Mouse (Mus musculus): ENCODE results near the gene Otop2. TPM values are rescaled to one million over a fixed set of nuclear protein-coding genes. Genes with fewer than 3 reads are reported as not detected.

Otop2 gene
- polyA plus RNA-seq, 1 experiment from 2014 or later, result not detected

GRCm38 (mm10) chr11:115372015-115372414 lies 65.1 kb downstream of the Otop2 start:
- no peak overlapping the region for H3K27ac ChIP-seq
- ATAC-seq (ENCODE audit: low read depth) (no peak), DNase-seq (no peak)
- WGBS (ENCODE audit: insufficient replicate concordance), result 46% methylated on average over 1 of the region's 1 CpGs
- H3K9me3 ChIP-seq (replicated peaks), result no peaks in the 10 kb centered on the region
- no peak overlapping the region for H3K9ac ChIP-seq
- peaks cover 12% of the 10 kb centered on the region for H3K4me1 ChIP-seq (replicated peaks)
- peaks cover 95% of the 10 kb centered on the region for H3K27me3 ChIP-seq
- H3K4me2 ChIP-seq, result no peak overlapping the region
- H3K4me3 ChIP-seq (replicated peaks), result no peak overlapping the region
- H3K36me3 ChIP-seq, result no peaks in the 10 kb centered on the region

- 37% methylated on average over 2 of the region's 2 CpGs for WGBS (ENCODE audit: insufficient replicate concordance)
- peaks cover 91% of the 10 kb centered on the region for H3K27me3 ChIP-seq
Measured at GRCm38 (mm10) chr11:115372737-115373136, 65.8 kb downstream of the Otop2 start.

GRCm38 (mm10) chr11:115373805-115374694 lies 67.1 kb downstream of the Otop2 start:
- Histone ChIP-seq H3K9ac (0 out of 2 replicates have a peak overlapping the region, but pooled peaks have one; percentile 9), H3K9me3 (replicated peaks) (no peaks in the 10 kb centered on the region), H3K36me3 (no peaks in the 10 kb centered on the region), H3K4me3 (replicated peaks) (peak overlapping the region; percentile 26), H3K27me3 (peaks cover 80% of the 10 kb centered on the region), H3K4me1 (replicated peaks) (peaks cover 5% of the 10 kb centered on the region), H3K27ac (no peak overlapping the region), H3K4me2 (peak overlapping the region; percentile 47)
- ATAC-seq (ENCODE audit: low read depth), result no peak
- no peak for DNase-seq
- 2% methylated on average over 30 of the region's 30 CpGs for WGBS (ENCODE audit: insufficient replicate concordance)

More at GRCm38 (mm10) chr11:115372737-115373136, 65.8 kb downstream of the Otop2 start:
- Histone ChIP-seq H3K27ac (no peak overlapping the region), H3K4me1 (replicated peaks) (peaks cover 5% of the 10 kb centered on the region), H3K4me2 (no peak overlapping the region), H3K9ac (no peak overlapping the region), H3K36me3 (no peaks in the 10 kb centered on the region), H3K4me3 (replicated peaks) (no peak overlapping the region), H3K9me3 (replicated peaks) (no peaks in the 10 kb centered on the region)
- DNase-seq, result no peak
- ATAC-seq (ENCODE audit: low read depth), result no peak

- no peaks in the 10 kb centered on the region for H3K36me3 ChIP-seq
- H3K27me3 ChIP-seq, result peaks cover 78% of the 10 kb centered on the region
- peaks cover 5% of the 10 kb centered on the region for H3K4me1 ChIP-seq (replicated peaks)
- no peak overlapping the region for H3K4me3 ChIP-seq (replicated peaks)
- H3K4me2 ChIP-seq, result no peak overlapping the region
- ATAC-seq (ENCODE audit: low read depth) (no peak), DNase-seq (no peak)
- no peak overlapping the region for H3K27ac ChIP-seq
- H3K9ac ChIP-seq, result no peak overlapping the region
- H3K9me3 ChIP-seq (replicated peaks), result no peaks in the 10 kb centered on the region
- 44% methylated on average over 12 of the region's 12 CpGs for WGBS (ENCODE audit: insufficient replicate concordance)
Measured at GRCm38 (mm10) chr11:115374695-115375425, 67.9 kb downstream of the Otop2 start.

GRCm38 (mm10) chr11:115376722-115377121 lies 69.8 kb downstream of the Otop2 start:
- H3K4me3 ChIP-seq (replicated peaks), result no peak overlapping the region
- H3K4me2 ChIP-seq, result no peak overlapping the region
- 40% methylated on average over 7 of the region's 7 CpGs for WGBS (ENCODE audit: insufficient replicate concordance)
- H3K27ac ChIP-seq, result no peak overlapping the region
- no peak for ATAC-seq (ENCODE audit: low read depth)
- H3K9me3 ChIP-seq (replicated peaks), result no peaks in the 10 kb centered on the region
- DNase-seq, result no peak
- H3K36me3 ChIP-seq, result no peaks in the 10 kb centered on the region
- no peak overlapping the region for H3K9ac ChIP-seq
- peaks cover 5% of the 10 kb centered on the region for H3K4me1 ChIP-seq (replicated peaks)
- H3K27me3 ChIP-seq, result peaks cover 79% of the 10 kb centered on the region

- no peak overlapping the region for H3K4me3 ChIP-seq (replicated peaks)
- peaks cover 5% of the 10 kb centered on the region for H3K4me1 ChIP-seq (replicated peaks)
- H3K27me3 ChIP-seq, result peaks cover 79% of the 10 kb centered on the region
- H3K9ac ChIP-seq, result no peak overlapping the region
- no peak for ATAC-seq (ENCODE audit: low read depth)
- no peaks in the 10 kb centered on the region for H3K36me3 ChIP-seq
- H3K4me2 ChIP-seq, result no peak overlapping the region
- H3K27ac ChIP-seq, result no peak overlapping the region
- no peak for DNase-seq
- WGBS (ENCODE audit: insufficient replicate concordance), result 67% methylated on average over 4 of the region's 4 CpGs
- no peaks in the 10 kb centered on the region for H3K9me3 ChIP-seq (replicated peaks)
Measured at GRCm38 (mm10) chr11:115377254-115377653, 70.3 kb downstream of the Otop2 start.

GRCm38 (mm10) chr11:115377854-115378253 lies 70.9 kb downstream of the Otop2 start:
- no peak for ATAC-seq (ENCODE audit: low read depth)
- Histone ChIP-seq H3K4me2 (no peak overlapping the region), H3K9ac (no peak overlapping the region), H3K4me1 (replicated peaks) (peaks cover 5% of the 10 kb centered on the region), H3K27ac (no peak overlapping the region), H3K9me3 (replicated peaks) (no peaks in the 10 kb centered on the region), H3K4me3 (replicated peaks) (no peak overlapping the region), H3K27me3 (peaks cover 79% of the 10 kb centered on the region), H3K36me3 (no peaks in the 10 kb centered on the region)
- 72% methylated on average over 7 of the region's 7 CpGs for WGBS (ENCODE audit: insufficient replicate concordance)
- no peak for DNase-seq

GRCm38 (mm10) chr11:115381276-115381675 lies 74.3 kb downstream of the Otop2 start:
- H3K27me3 ChIP-seq, result peaks cover 77% of the 10 kb centered on the region
- no peak for ATAC-seq (ENCODE audit: low read depth)
- no peaks in the 10 kb centered on the region for H3K9me3 ChIP-seq (replicated peaks)
- H3K36me3 ChIP-seq, result no peaks in the 10 kb centered on the region
- 36% methylated on average over 9 of the region's 9 CpGs for WGBS (ENCODE audit: insufficient replicate concordance)
- no peak overlapping the region for H3K9ac ChIP-seq
- DNase-seq, result no peak
- no peak overlapping the region for H3K27ac ChIP-seq
- H3K4me3 ChIP-seq (replicated peaks), result peak overlapping the region; percentile 60
- H3K4me1 ChIP-seq (replicated peaks), result no peaks in the 10 kb centered on the region
- H3K4me2 ChIP-seq, result peak overlapping the region; percentile 70

Other genes starting within 250 kb of the Otop2 start
- gene Cd300e, start 245.0 kb upstream of the Otop2 start, polyA plus RNA-seq (2015; fragmentation: Nextera tagmentation; extraction: Ambion mirVana), result 0.68 and 0.82 TPM in 2 replicates
- gene Rab37, start 215.7 kb upstream of the Otop2 start, polyA plus RNA-seq (2015; fragmentation: Nextera tagmentation; extraction: Ambion mirVana), result 3.3 and 3.6 TPM in 2 replicates
- gene Cd300lf, start 173.2 kb upstream of the Otop2 start, polyA plus RNA-seq (2015; fragmentation: Nextera tagmentation; extraction: Ambion mirVana), result 0.97 TPM in 2 replicates
- gene Slc9a3r1, start 143.8 kb upstream of the Otop2 start, polyA plus RNA-seq (2015; fragmentation: Nextera tagmentation; extraction: Ambion mirVana), result 59.8 and 69.9 TPM in 2 replicates
- gene Tmem104, start 119.7 kb upstream of the Otop2 start, polyA plus RNA-seq (2015; fragmentation: Nextera tagmentation; extraction: Ambion mirVana), result 5.1 and 6.8 TPM in 2 replicates
- gene Nat9, start 119.3 kb upstream of the Otop2 start, polyA plus RNA-seq (2015; fragmentation: Nextera tagmentation; extraction: Ambion mirVana), result 11.9 and 13.3 TPM in 2 replicates
- 0.06 and 0.12 TPM in 2 replicates for gene Grin2c, start 39.9 kb upstream of the Otop2 start, polyA plus RNA-seq (2015; fragmentation: Nextera tagmentation; extraction: Ambion mirVana)
- gene Fdxr, start 30.1 kb upstream of the Otop2 start, polyA plus RNA-seq (2015; fragmentation: Nextera tagmentation; extraction: Ambion mirVana), result 16.3 and 18.2 TPM in 2 replicates
- 2.0 and 2.2 TPM in 2 replicates for gene Fads6, start 9.5 kb upstream of the Otop2 start, polyA plus RNA-seq (2015; fragmentation: Nextera tagmentation; extraction: Ambion mirVana)
- gene Ush1g, start 14.9 kb downstream of the Otop2 start, polyA plus RNA-seq (2015; fragmentation: Nextera tagmentation; extraction: Ambion mirVana), result 0.07 and 0.14 TPM in 2 replicates
- not detected in 2 replicates for gene Otop3, start 27.6 kb downstream of the Otop2 start, polyA plus RNA-seq (2015; fragmentation: Nextera tagmentation; extraction: Ambion mirVana)
- gene Hid1, start 60.6 kb downstream of the Otop2 start, polyA plus RNA-seq (2015; fragmentation: Nextera tagmentation; extraction: Ambion mirVana), result 1.1 and 1.2 TPM in 2 replicates
- gene Cdr2l, start 74.8 kb downstream of the Otop2 start, polyA plus RNA-seq (2015; fragmentation: Nextera tagmentation; extraction: Ambion mirVana), result 1.5 and 1.7 TPM in 2 replicates
- gene Mrpl58, start 96.6 kb downstream of the Otop2 start, polyA plus RNA-seq (2015; fragmentation: Nextera tagmentation; extraction: Ambion mirVana), result 103 and 104 TPM in 2 replicates
- gene Atp5h, start 112.8 kb downstream of the Otop2 start, polyA plus RNA-seq (2015; fragmentation: Nextera tagmentation; extraction: Ambion mirVana), result 633 and 650 TPM in 2 replicates
- gene Kctd2, start 113.0 kb downstream of the Otop2 start, polyA plus RNA-seq (2015; fragmentation: Nextera tagmentation; extraction: Ambion mirVana), result 2.5 and 4.1 TPM in 2 replicates
- gene Trim80, start 133.4 kb downstream of the Otop2 start, polyA plus RNA-seq (2015; fragmentation: Nextera tagmentation; extraction: Ambion mirVana), result 0.16 and 0.27 TPM in 2 replicates
- 0.06 TPM in 1 of 2 replicates, not detected in the other for gene Slc16a5, start 155.3 kb downstream of the Otop2 start, polyA plus RNA-seq (2015; fragmentation: Nextera tagmentation; extraction: Ambion mirVana)
- 3.2 and 3.7 TPM in 2 replicates for gene Armc7, start 168.5 kb downstream of the Otop2 start, polyA plus RNA-seq (2015; fragmentation: Nextera tagmentation; extraction: Ambion mirVana)
- 60.8 and 64.6 TPM in 2 replicates for gene Nt5c, start 184.7 kb downstream of the Otop2 start, polyA plus RNA-seq (2015; fragmentation: Nextera tagmentation; extraction: Ambion mirVana)
- 292 and 314 TPM in 2 replicates for gene Jpt1, start 207.2 kb downstream of the Otop2 start, polyA plus RNA-seq (2015; fragmentation: Nextera tagmentation; extraction: Ambion mirVana)
- 532 and 597 TPM in 2 replicates for gene Sumo2, start 229.1 kb downstream of the Otop2 start, polyA plus RNA-seq (2015; fragmentation: Nextera tagmentation; extraction: Ambion mirVana)

All from liver, embryonic 13.5 days (tissue).